Mouse (Mus musculus) megakaryocyte progenitor cell, adult 5-6 weeks (primary cell): ENCODE measurements around the gene 4930578C19Rik. TPM values are rescaled to one million over a fixed set of nuclear protein-coding genes. Genes with fewer than 3 reads are reported as not detected.
"Not testable (repeated sequence)": the region's sequence is repeated elsewhere in the genome, so short reads cannot be mapped to it uniquely, and the experiment has no call there.

Source experiments
- ATAC-seq: replicated peaks from 2 replicates; pipeline ENCODE4 v1.8.0; 2016; ENCODE audit warnings: mild to moderate bottlenecking, moderate TSS enrichment, inconsistent platforms; ENCODE audit not compliant: poor library complexity
- total RNA-seq, 2 experiments: library from RNA; stranded (forward) in 1 of 2; stranded (reverse) in 1 of 2; fragments of 157-497, 149-512 nt in 1 of 2; fragments of 200-1000 nt in 1 of 2; gene quantifications; 2 replicates each; pipeline versions ENCODE4 v1.2.3 to v1.2.4; 2015 to 2017

The 4930578C19Rik gene
- total RNA-seq (2015) (not detected in 2 replicates), total RNA-seq (2017) (not detected in 2 replicates)

DNA sequence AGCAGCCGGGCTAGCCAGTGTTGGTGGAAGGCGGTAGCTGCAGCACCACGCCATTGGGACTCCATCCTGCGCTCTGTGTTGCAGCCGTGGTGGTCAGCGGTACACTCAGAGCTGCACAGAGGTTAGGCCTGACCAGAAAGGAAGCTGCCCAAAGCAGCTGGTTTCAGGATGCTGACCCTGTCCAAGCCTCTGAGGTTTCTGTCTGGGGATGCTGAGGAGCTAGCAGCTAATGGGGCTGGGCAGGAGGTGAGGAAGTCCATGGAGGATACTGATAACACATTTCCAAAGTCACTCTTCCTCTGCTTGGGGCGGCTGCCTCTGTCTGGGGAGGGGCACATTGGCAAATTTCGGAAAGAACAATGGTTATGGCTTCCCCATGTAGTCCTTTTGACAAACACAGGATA, at the start of gene 4930578C19Rik:
4930578C19Rik (minus strand) TSS at position 200 of the 404 bp plus-strand sequence.
- 0 out of 2 replicates have a peak, but pooled peaks have one; percentile 6 for ATAC-seq

GRCm38 (mm10) chrX:18467690-18468089, 6.5 kb upstream of the 4930578C19Rik start:
- peak; percentile 73 for ATAC-seq

- ATAC-seq = no peak
These were observed 1.7 kb upstream of the 4930578C19Rik start for GRCm38 (mm10) chrX:18462879-18463278.

DNA sequence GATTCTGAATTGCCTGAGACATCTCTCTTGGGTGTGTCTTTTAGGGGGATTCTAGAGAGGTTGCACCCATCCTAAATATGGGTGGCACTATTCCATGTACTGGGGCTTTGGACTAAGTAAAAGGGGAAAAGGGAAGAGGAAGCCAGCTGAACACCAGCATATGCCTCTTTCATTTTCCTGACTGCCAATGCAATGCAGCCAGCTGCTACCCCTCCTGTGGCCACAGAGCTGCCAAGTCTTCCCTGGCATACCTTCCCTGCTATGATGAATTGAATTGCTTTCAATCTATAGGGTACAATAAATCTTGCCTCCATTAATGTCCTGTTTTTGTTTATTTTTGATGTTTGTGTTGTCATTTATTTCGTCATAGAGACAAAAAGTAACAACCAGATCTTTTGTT, 9.6 kb downstream of the 4930578C19Rik start:
- ATAC-seq = no peak

- peak; percentile 77 for ATAC-seq
These were observed 19.1 kb downstream of the 4930578C19Rik start for GRCm38 (mm10) chrX:18442066-18442465.

- ATAC-seq = no peak
These were observed 35.7 kb downstream of the 4930578C19Rik start for GRCm38 (mm10) chrX:18425451-18425850.

DNA sequence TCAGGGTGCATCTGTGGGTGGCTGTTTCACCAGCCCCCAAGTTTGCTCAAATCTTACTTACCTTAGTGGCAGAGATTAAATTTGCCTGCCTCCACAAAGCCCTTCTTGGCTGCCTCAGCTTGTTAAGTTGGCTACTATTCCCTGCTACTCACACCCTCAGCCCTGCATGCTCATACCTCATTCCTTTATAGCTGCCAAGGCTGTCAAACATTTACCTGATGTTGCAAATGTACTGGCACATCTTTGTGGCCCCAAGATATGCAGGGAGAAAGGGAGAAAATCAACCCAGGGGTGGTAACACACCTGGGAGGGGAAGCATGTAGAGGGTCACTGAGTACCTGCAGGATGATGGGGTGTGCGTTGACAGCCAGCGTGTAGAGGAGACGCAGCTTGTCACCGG, 38.0 kb downstream of the 4930578C19Rik start:
- ATAC-seq = no peak

DNA sequence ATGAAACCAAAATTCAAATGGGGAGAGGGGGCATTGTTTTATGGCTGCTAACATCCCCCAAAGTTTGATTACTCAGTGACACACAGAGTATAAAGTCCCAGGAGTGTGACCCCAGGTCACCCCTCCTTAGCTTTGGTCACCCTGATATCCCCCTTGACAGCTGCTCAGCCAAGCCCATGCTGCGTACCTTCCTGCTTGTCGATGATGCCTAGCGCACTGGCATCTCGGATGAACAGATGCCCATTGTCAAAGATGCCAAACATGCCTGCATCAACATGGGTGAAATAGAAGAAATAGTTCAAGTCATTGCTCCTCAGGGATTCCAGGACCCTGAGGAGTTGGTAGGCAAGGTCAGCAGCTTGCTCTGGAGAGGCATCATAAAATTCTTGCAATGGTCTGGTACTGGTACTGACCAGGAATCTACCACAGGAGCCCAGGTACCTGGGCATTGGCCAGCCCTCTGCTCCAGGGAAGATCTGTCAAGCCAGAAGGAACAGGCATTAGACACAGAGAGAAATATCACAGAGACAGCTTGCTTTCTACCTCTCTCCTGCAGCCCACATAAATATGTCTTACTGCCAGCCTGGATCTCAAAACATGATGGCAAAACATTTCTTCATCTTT, 40.9 kb downstream of the 4930578C19Rik start:
- ATAC-seq = no peak

DNA sequence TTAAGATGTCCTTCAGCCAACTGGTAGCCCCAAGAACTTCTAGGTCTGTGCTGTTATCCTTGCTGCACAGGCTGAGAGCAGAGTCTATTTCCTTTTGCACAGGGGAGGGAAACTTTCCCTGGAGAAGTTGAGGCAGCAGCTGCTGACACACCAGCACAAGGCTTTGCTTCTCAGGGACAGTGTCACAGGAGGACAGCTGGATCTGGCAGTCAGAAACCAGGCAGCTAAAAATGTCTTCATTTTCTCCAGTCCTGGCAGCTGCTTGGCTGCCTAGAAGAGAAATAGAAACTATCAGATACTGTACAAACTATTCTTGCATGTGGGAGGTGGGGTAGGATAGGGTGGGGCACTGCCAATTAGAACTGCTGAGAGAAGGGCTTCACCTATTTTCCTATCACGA, 42.2 kb downstream of the 4930578C19Rik start:
- no peak for ATAC-seq

DNA sequence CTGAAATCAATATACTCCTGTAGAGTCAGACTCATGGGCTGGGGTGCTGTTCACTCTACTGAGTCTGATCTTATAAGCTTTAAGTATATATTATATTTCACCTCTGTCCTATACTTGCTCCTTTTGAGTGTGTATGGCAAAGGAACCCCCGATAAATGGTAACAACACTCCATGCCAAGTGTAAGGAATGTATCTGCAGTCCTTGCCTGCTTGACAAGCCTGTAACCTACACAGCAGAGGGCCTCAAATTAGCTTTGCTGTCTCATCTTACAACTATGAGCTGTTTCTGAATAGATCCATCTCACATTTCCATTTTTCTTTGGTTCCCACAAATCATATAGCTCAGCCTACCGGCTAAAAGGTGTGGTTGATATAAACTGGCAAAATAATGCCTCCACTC, 46.6 kb downstream of the 4930578C19Rik start:
- ATAC-seq = no peak

GRCm38 (mm10) chrX:18411071-18411840, 49.9 kb downstream of the 4930578C19Rik start:
- ATAC-seq = no peak

DNA sequence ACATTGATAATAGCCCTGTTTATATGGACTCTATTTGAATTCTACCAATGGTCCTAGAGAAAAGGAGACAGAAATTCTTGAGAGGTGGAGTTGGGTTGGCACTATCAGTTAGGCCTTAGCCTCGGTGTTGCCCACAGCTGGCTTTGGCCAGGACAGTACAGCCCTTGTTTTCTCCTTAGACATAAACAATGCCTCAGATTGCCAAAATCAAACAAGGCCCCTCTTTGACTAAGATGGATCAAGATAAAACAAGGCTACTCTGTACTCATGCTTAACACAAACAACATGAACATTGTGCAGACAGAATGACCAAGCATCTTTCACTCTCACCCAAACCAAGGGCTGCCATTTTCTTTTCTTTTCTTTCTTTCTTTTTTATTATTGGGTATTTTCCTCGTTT, 51.6 kb downstream of the 4930578C19Rik start:
- no peak for ATAC-seq

DNA sequence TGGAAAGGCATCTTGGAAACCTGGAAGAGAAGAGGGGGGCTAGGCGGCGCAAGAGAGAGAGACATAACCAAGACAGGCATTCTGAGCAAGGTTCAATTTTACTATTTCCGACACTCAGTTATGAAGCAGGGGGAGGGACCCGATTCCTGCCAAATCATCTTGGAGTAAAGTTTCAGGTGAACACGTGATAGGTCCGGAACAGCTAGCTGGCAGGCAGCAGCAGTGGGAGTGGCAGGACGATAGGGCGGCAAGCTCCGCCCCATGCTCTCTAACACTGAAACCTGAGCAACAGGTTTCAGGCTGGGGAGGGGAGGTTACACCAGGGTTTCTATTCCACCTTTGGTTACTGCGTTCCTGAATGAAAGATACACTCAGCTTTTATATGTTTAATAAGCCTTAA, 58.9 kb downstream of the 4930578C19Rik start:
- ATAC-seq = no peak

- no peak for ATAC-seq
These were observed 64.5 kb downstream of the 4930578C19Rik start for GRCm38 (mm10) chrX:18396700-18397099.

- not testable (repeated sequence) for ATAC-seq
These were observed 77.0 kb downstream of the 4930578C19Rik start for GRCm38 (mm10) chrX:18384181-18384580.
